Mouse (Mus musculus) urinary bladder, adult 2 months (tissue): ENCODE measurements around the gene Eef1g. TPM values are rescaled to one million over a fixed set of nuclear protein-coding genes. Genes with fewer than 3 reads are reported as not detected.
"Not testable (repeated sequence)": the region's sequence is repeated elsewhere in the genome, so short reads cannot be mapped to it uniquely, and the experiment has no call there.

Experiments used
- DNase-seq: peaks from one replicate; pipeline ENCODE4 v3.0.0; 2022; ENCODE audit warnings: low spot score
- polyA plus RNA-seq: library from polyadenylated mRNA; depleted of rRNA; stranded (reverse); fragments of >200 nt; gene quantifications from 2 replicates; pipeline ENCODE4 v1.2.3, GENCODE M21; 2012

Eef1g gene
- polyA plus RNA-seq, 1 experiment: 398 TPM

GRCm38 (mm10) chr19:8945251-8945650 lies 21.6 kb upstream of the Eef1g start:
- DNase-seq: no peak

GRCm38 (mm10) chr19:8946929-8947328 lies 19.9 kb upstream of the Eef1g start:
- DNase-seq: no peak

- no peak for DNase-seq
Measured at GRCm38 (mm10) chr19:8950190-8950589, 16.7 kb upstream of the Eef1g start.

GRCm38 (mm10) chr19:8952241-8952640 lies 14.6 kb upstream of the Eef1g start:
- DNase-seq: no peak

GRCm38 (mm10) chr19:8953135-8954039 lies 13.5 kb upstream of the Eef1g start, which contains the start of gene Tut1:
Gene Tut1, plus strand, starts transcription at chr19:8953847.
- peak; percentile 61 for DNase-seq

GRCm38 (mm10) chr19:8954171-8954570 lies 12.7 kb upstream of the Eef1g start:
- DNase-seq: no peak

- no peak for DNase-seq
Measured at GRCm38 (mm10) chr19:8962256-8962655, 4.6 kb upstream of the Eef1g start.

GRCm38 (mm10) chr19:8965075-8965474 lies 1.8 kb upstream of the Eef1g start:
- no peak for DNase-seq

- DNase-seq: no peak
Measured at GRCm38 (mm10) chr19:8965771-8966170, 1.1 kb upstream of the Eef1g start.

GRCm38 (mm10) chr19:8966198-8966589 lies 647 bp upstream of the Eef1g start:
- DNase-seq: no peak

GRCm38 (mm10) chr19:8967373-8967743 lies 517 bp downstream of the Eef1g start:
- DNase-seq: no peak

- no peak for DNase-seq
Measured at GRCm38 (mm10) chr19:8967893-8968292, 1.1 kb downstream of the Eef1g start.

- DNase-seq: not testable (repeated sequence)
Measured at GRCm38 (mm10) chr19:8972491-8972890, 5.7 kb downstream of the Eef1g start.

- no peak for DNase-seq
Measured at GRCm38 (mm10) chr19:8974638-8975037, 7.8 kb downstream of the Eef1g start.

- DNase-seq: no peak
Measured at GRCm38 (mm10) chr19:8975491-8975890, 8.7 kb downstream of the Eef1g start.

- DNase-seq: no peak
Measured at GRCm38 (mm10) chr19:8976535-8976934, 9.7 kb downstream of the Eef1g start.

- DNase-seq: no peak
Measured at GRCm38 (mm10) chr19:8980771-8981170, 13.9 kb downstream of the Eef1g start.

GRCm38 (mm10) chr19:8981450-8982168 lies 14.8 kb downstream of the Eef1g start:
- no peak for DNase-seq

- no peak for DNase-seq
Measured at GRCm38 (mm10) chr19:8982303-8983149, 15.7 kb downstream of the Eef1g start.

- no peak for DNase-seq
Measured at GRCm38 (mm10) chr19:8983150-8983650, 16.4 kb downstream of the Eef1g start.

GRCm38 (mm10) chr19:8984255-8984868 lies 17.5 kb downstream of the Eef1g start:
- DNase-seq: no peak
